Mouse (Mus musculus): ENCODE measurements at regions not wholly inside any gene's neighbourhood (a gene's known extent, or its start where the extent isn't known, plus 50 kb on each side); places are given as distances from the start of the nearest gene placed in this dataset.

DNA sequence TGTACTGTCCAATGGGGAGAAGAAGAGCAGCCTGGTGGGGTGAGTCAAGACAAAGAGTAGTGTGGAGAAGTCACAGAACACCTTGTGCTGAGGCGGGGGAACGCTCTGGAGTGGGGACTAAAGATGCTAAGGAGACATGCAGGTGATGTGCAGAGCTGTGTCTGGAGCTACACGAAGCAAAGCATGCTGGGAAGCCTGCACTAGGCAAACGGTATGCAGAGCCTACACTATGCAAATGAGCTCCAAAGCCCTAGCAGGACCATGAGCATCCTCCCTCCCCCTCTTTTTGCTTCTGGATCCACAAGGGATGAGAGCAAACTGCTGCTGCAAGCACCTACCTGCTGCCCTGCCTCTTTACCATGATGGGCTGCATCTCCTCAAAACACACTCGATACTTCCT, 73.1 kb upstream of the Zc3h12a start:
- DNase-seq = no peak

DNA sequence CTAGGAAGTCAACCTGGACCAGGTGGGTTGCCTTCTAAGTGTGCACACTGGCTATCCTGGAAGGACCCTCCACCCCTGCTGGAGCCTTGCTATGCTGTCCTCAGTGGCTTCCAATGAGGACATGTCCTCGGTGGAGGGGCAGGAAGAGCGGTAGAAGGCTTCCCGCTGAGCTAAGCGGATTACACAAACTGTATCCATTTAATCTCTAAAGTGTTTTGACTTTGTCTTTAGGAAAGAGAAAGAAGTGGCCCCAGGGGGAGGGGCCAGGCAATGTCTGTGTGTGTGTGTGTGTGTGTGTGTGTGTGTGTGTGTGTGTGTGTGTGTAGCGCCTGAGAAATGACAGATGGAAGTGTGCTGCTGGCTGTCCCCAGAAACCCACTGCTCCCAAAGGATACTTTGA, 71.6 kb upstream of the Zc3h12a start:
- no peak for DNase-seq

DNA sequence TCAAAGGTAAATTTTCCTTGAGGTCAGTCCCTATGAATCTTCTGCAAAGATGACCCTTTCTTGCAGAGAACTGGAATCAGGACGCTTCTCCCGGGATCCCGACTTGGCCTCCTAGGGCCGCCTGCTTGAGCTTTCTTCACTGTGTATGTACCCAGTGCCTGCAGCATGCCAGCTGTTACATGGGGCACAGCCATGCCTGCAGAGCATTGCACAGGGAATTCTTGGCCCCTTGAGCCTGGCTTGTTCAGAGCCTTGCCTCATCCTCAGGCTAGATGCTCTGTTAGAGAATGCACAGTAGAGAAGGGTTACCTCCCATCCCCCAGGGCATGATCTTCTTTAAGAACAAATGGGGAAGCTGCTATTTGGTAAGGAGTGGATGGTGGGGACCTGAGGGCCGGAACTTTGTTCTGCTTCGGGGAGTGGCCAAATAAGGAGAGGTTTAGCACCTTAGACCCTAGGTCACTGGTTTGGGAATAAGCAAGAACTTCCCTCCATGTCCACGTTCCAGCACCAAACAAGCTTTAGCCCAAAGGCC, 68.3 kb upstream of the Zc3h12a start:
- DNase-seq = no peak

DNA sequence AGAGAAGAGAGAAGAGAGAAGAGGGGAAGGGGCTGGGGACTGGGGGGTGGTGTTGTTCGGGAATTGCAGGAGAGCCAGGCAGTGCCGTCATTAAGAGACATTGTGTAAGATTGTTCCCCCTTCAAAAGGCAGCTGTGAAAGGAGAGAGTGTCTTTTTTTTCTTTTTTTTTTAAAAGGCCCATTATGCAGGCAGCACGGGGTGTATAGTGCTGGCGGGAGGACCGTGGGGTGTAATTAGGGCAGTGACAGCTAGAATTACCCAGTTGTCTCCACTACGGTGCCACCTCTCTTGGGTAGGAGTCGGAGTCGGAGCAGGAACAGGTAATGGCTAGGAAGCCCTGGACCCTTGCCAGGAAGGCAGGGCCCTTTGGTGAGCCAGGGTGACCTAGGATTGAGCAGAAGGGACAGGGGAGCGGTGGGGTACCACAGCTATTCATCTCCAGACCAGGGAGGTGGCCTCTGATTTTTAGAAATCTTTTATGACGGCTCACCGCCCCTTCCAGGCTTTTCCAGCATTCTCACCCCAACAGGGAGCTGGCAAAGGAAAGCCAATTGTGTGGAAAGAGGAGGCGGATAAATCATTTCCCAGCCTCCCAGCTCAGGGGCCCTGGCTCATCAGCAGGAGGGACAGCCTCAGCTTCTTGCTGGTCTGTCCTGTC, 67.2 kb upstream of the Zc3h12a start:
- no peak for DNase-seq

DNA sequence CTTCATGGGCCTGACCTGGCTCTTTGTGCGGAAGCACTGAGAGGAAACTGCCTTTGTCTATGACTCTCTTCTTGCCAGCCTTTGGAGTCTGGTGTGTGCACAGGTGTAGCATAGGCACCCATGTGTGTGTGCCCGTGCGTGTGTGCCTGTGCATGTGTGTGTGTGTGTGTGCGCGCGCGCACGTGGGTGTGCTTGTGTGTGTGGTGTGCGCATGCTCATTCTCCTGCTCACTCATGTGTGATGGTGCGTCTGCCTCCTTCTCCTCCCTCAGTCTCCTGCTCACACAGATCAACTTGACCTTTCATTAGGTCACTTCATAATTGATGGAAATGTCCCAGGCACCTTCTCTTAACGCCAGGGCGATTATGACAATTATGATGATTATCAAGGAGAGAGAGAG, 66.7 kb upstream of the Zc3h12a start:
- DNase-seq = no peak

DNA sequence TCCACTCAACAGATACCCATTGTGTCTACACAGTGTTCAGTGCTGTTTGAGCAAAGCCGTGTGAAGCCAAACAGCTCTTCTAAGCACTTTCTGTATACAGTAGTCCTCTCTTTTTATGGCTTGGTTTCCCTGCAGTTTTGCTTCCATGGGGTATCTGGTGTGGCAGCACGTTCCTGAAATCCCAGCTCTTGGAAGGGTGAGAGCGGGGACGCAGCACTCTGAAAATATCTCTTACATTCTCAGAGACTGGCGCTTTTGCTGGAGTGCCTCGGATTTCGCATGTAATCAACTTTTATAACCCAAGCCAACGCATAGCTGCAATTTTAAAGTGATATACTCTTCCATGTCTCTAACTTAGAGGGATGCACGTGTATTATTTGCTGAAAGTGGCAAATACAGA, 64.0 kb upstream of the Zc3h12a start:
- DNase-seq = no peak

DNA sequence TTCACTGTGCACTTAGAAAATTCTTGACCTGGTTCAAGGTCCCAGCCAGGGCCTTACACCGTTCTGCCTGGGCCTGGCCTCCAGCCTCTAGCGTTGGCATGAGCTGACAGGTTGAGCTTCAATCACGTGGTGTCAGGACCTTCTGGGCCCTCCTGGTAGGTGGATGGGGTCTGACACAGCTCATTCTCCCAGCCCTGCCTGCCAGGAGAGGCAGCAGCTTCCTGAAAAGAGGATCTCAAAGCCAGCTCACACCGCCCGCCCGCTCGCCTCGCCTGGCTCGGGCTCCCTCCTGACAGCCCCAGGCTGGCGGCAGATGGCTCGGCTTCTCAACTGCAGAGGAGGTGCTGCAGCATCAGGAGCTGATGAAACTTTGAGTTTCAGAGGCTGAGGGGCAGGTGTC, 63.4 kb upstream of the Zc3h12a start:
- no peak for DNase-seq

DNA sequence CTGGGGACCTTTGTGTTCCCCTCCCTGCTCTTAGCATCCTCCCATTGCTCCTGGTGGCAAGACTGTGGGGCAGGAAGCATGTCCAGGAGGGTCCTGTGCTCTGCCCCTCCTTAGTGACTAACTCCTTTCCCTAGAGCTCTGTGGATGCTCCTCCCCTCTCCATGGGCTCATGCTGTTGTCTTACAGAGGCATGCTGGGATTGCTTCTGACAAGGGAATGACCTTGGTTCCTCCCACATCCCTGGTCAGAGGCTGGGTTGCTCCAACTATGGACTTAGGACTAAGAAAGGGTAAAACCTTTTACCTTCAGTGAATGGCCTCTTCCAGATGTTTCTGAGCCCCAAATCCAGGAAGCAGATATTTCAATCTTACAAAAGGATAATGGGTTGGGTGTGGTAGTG, 62.3 kb upstream of the Zc3h12a start:
- no peak for DNase-seq

DNA sequence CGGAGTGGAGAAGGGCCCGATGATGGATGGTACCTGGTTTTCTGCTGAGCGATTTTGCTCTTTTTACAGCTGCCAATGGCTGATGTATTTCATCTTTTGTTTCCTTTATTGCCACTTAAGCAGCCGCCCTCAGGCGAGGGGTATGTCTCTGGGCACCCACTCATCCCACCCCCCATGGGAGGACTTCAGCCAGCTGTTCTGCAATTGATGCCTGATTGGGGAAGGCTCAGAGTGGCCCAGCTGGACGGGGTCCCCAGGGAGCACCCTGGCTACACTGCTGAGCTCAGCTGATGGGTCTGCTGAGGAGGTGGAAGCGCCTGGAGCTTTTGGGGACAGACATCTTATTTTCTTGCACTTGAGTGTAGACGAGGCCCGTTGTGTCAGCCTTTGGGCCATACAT, 58.6 kb upstream of the Zc3h12a start:
- no peak for DNase-seq

DNA sequence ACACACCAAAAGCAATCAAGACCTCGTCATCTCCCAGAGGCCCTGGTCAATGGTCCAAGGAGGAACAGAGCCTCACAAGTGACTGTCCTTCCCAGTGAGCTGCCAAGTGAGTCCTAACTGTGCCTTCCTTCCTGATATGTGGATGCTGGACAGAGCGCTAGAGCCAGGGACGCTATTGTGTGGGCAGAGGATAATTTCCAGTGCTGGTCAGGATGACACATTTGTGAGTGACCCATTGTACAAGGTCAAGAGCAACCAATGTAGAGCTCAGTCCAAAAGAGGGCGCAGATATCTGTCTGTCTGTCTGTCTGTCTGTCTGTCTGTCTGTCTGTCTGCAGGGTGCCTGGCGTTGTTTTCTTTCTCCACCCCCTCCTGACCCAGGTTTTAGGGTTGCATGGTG, 57.4 kb upstream of the Zc3h12a start:
- DNase-seq = no peak

DNA sequence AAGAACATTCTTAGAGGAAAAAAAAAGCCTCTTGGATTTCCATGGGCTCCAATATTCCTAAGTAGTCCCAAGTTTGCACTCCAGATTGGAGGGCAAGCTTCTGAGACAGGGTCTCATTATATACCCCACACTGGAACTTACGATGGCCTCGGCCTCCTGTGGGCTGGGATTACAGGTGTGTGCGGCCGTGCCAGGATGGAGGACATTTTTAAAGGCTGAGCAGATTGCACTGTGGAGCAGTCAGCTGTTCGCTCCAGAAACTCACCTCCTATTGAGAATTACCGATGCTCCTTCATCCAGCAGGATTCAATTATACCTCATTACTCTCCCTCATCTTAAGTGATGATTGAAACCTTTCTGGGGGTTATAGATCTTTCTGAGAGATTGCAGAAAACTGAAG, 53.3 kb upstream of the Zc3h12a start:
- DNase-seq = no peak

DNA sequence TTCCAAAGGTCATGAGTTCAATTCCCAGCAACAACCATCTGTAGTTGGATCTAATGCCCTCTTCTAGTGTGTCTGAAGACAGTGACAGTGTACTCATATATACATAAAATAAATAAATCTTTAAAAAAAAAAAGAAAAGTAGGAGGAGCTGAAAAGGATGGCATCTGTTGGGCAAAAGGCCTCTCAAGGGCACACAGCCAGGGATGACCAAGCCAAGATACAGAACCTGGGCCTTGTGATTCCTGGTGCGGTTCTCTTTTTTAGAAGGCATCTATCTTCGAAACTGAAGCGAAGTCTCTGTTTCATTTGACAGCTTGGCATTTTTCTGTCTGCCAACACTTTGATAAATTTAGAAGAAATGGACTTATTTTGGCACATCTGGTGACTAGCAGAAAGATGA, 50.9 kb upstream of the Zc3h12a start:
- no peak for DNase-seq

DNA sequence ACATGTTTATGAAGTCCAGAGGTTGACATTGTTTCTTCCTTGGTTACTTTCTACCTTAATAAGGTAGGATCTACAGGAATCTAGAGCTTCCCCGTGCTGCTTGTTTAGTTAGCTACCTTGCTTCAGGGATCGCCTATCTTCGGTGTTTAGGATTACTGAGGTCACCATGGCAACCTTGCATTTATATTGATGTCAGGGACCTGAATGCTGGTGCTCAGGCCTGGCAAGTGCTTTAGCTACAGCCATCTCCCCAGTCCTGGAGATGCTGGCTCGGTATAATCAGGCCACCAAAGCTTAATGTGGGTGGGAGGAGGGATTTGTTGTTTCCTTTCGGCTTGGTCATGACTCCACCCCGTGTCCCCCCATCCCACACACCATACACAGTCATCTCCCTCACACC, 50.0 kb upstream of the Zc3h12a start:
- DNase-seq = no peak
